Mouse (Mus musculus) large intestine, adult 2 months (tissue): ENCODE results near the gene Fxyd3. TPM values are rescaled to one million over a fixed set of nuclear protein-coding genes. Genes with fewer than 3 reads are reported as not detected.

Source experiments
- DNase-seq: peaks from one replicate; pipeline ENCODE4 v3.0.0-alpha.2; 2012; ENCODE audit warnings: low read depth, low spot score
- WGBS: fragments of 180-500 bp; shearing (Covaris S2); methylation state at CpG from one replicate; pipeline ENCODE4 v1.1.7; 2018; 5-methylcytosine and 5-hydroxymethylcytosine counted together
- polyA plus RNA-seq: library from polyadenylated mRNA; depleted of rRNA; stranded (reverse); fragments of >200 nt; gene quantifications from 2 replicates; pipeline ENCODE4 v1.2.3, GENCODE M21; 2012; rRNA removed

The Fxyd3 gene
- polyA plus RNA-seq, 1 experiment: 63.0 TPM

DNA sequence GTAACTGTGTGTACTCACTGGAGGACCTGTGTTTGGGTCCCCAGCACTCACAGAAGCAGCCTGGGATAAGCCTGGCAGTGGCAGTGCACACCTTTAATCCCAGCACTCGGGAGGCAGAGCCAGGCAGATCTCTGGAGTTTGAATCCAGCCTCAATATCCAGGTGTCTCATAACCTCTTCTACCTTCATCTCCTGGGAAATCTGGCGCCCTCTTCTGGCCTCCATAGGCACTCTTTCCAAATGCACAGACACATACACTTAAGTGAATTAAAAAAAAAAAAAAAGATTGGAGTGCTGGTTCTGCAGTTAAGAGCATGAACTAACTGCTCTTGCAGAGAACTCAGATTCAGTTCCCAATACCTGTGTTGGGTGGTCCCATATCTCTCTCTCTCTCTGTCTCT lies 45.8 kb downstream of the Fxyd3 start:
- 80% methylated on average over 2 of the region's 2 CpGs for WGBS
- no peak for DNase-seq

DNA sequence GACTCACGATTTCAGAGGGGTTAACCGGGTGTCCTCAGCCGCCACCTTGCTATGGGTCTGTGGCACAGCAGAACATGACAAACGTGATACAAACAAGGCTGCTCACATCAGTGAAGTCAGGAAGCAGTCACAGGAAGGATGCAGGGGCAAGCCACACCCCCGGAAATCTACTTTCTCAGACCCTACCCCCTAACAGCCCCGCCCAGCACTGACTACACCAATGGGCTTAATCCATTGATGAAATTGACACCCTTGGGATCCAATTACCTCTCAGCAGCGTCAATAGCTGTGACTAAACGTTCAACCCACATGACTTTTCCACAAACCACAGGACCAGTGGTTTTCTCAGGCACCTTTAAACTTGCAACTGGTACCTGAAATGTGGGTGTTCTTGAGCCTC lies 47.9 kb downstream of the Fxyd3 start:
- WGBS: 71% methylated on average over 8 of the region's 8 CpGs
- no peak for DNase-seq

Other genes with a start within 250 kb of the Fxyd3 start
- 1.6 and 2.7 TPM in 2 replicates for gene Ffar3, start 220.5 kb downstream of the Fxyd3 start, polyA plus RNA-seq
- gene Ffar1, start 215.1 kb downstream of the Fxyd3 start, polyA plus RNA-seq: 1.5 TPM in 2 replicates
- gene Cd22, start 196.4 kb downstream of the Fxyd3 start, polyA plus RNA-seq: 15.1 and 20.1 TPM in 2 replicates
- 0.51 and 1.2 TPM in 2 replicates for gene Mag, start 161.8 kb downstream of the Fxyd3 start, polyA plus RNA-seq
- gene Hamp2, start 152.0 kb downstream of the Fxyd3 start, polyA plus RNA-seq: 0.61 and 0.71 TPM in 2 replicates
- gene Hamp, start 132.7 kb downstream of the Fxyd3 start, polyA plus RNA-seq: 1.7 and 3.2 TPM in 2 replicates
- 55.1 and 74.9 TPM in 2 replicates for gene Usf2, start 119.9 kb downstream of the Fxyd3 start, polyA plus RNA-seq
- gene Lsr, start 103.2 kb downstream of the Fxyd3 start, polyA plus RNA-seq: 392 and 435 TPM in 2 replicates
- 12.1 and 13.5 TPM in 2 replicates for gene Fam187b, start 102.9 kb downstream of the Fxyd3 start, polyA plus RNA-seq
- gene Fxyd5, start 34.2 kb downstream of the Fxyd3 start, polyA plus RNA-seq: 49.2 and 54.5 TPM in 2 replicates
- 2.6 and 4.2 TPM in 2 replicates for gene Fxyd7, start 25.2 kb downstream of the Fxyd3 start, polyA plus RNA-seq
- 80.0 and 106 TPM in 2 replicates for gene Fxyd1, start 19.5 kb downstream of the Fxyd3 start, polyA plus RNA-seq
- 2.9 and 3.5 TPM in 2 replicates for gene Lgi4, start 17.4 kb downstream of the Fxyd3 start, polyA plus RNA-seq
- 3.8 and 4.1 TPM in 2 replicates for gene Hpn, start 38.6 kb upstream of the Fxyd3 start, polyA plus RNA-seq
- gene Scn1b, start 50.3 kb upstream of the Fxyd3 start, polyA plus RNA-seq: 14.0 and 15.5 TPM in 2 replicates
- gene Gramd1a, start 79.2 kb upstream of the Fxyd3 start, polyA plus RNA-seq: 45.0 and 47.4 TPM in 2 replicates
- gene Scgb2b2, start 213.8 kb upstream of the Fxyd3 start, polyA plus RNA-seq: not detected in 2 replicates
- not detected in 2 replicates for gene Scgb1b2, start 215.1 kb upstream of the Fxyd3 start, polyA plus RNA-seq